Mouse (Mus musculus) skeletal muscle tissue, adult 2 months (tissue): ENCODE results near the gene Fam13a.

Experiments
- DNase-seq: peaks from one replicate; pipeline ENCODE4 v3.0.0-alpha.2; 2012; ENCODE audit warnings: low read depth, low spot score

The Fam13a gene

GRCm38 (mm10) chr6:59024164-59024724 is at the start of gene Fam13a:
Gene Fam13a, minus strand, starts transcription at chr6:59024549.
- DNase-seq: peak; percentile 94

GRCm38 (mm10) chr6:59072096-59073060 is 48.0 kb upstream of the Fam13a start:
- DNase-seq: no peak

- no peak for DNase-seq
Observed at GRCm38 (mm10) chr6:59071691-59072090, 47.3 kb upstream of the Fam13a start.

- DNase-seq: peak; percentile 60
Observed at GRCm38 (mm10) chr6:59068187-59068586, 43.8 kb upstream of the Fam13a start.

- no peak for DNase-seq
Observed at GRCm38 (mm10) chr6:59064440-59064839, 40.1 kb upstream of the Fam13a start.

- no peak for DNase-seq
Observed at GRCm38 (mm10) chr6:59053232-59053631, 28.9 kb upstream of the Fam13a start.

- DNase-seq: peak; percentile 57
Observed at GRCm38 (mm10) chr6:59039719-59040118, 15.4 kb upstream of the Fam13a start.

GRCm38 (mm10) chr6:59032748-59033147 is 8.4 kb upstream of the Fam13a start:
- no peak for DNase-seq

- no peak for DNase-seq
Observed at GRCm38 (mm10) chr6:59031539-59031938, 7.2 kb upstream of the Fam13a start.

GRCm38 (mm10) chr6:59030667-59031066 is 6.3 kb upstream of the Fam13a start:
- no peak for DNase-seq

GRCm38 (mm10) chr6:59030037-59030436 is 5.7 kb upstream of the Fam13a start:
- DNase-seq: no peak

GRCm38 (mm10) chr6:59028871-59029270 is 4.5 kb upstream of the Fam13a start:
- DNase-seq: no peak

GRCm38 (mm10) chr6:59024806-59025205 is 457 bp upstream of the Fam13a start:
- no peak for DNase-seq

- DNase-seq: no peak
Observed at GRCm38 (mm10) chr6:59023455-59024163, 740 bp downstream of the Fam13a start.

- DNase-seq: no peak
Observed at GRCm38 (mm10) chr6:59022621-59023020, 1.7 kb downstream of the Fam13a start.

GRCm38 (mm10) chr6:59020346-59020745 is 4.0 kb downstream of the Fam13a start:
- DNase-seq: no peak

- DNase-seq: no peak
Observed at GRCm38 (mm10) chr6:59019847-59020246, 4.5 kb downstream of the Fam13a start.

GRCm38 (mm10) chr6:59016336-59016832 is 8.0 kb downstream of the Fam13a start:
- DNase-seq: no peak

- DNase-seq: no peak
Observed at GRCm38 (mm10) chr6:59014760-59015159, 9.6 kb downstream of the Fam13a start.

- no peak for DNase-seq
Observed at GRCm38 (mm10) chr6:59014088-59014759, 10.1 kb downstream of the Fam13a start.

GRCm38 (mm10) chr6:59010792-59011191 is 13.6 kb downstream of the Fam13a start:
- DNase-seq: peak; percentile 29
